Mouse (Mus musculus): Measurements from ENCODE around the gene Ttc7b. TPM values are rescaled to one million over a fixed set of nuclear protein-coding genes. Genes with fewer than 3 reads are reported as not detected.

Ttc7b gene
- polyA plus RNA-seq, 1 experiment from 2014 or later = 4.6 TPM

- H3K36me3 ChIP-seq = no peaks in the 10 kb centered on the region
- peaks cover 23% of the 10 kb centered on the region for H3K4me1 ChIP-seq
- H3K27ac ChIP-seq = peak overlapping the region; percentile 68
- under 1% methylated on average over 72 of the region's 76 CpGs for WGBS
- H3K27me3 ChIP-seq = no peaks in the 10 kb centered on the region
- no peaks in the 10 kb centered on the region for H3K9me3 ChIP-seq
- peak overlapping the region; percentile 89 for H3K4me3 ChIP-seq
- H3K9ac ChIP-seq = peak overlapping the region; percentile 90
- ATAC-seq (ENCODE audit: borderline replicate concordance, extremely low read depth, low FRiP score, low TSS enrichment) = peak; percentile 61
- H3K4me2 ChIP-seq = peak overlapping the region; percentile 78
These were observed 391 bp downstream of the Ttc7b start for GRCm38 (mm10) chr12:100520077-100520793.

GRCm38 (mm10) chr12:100519684-100520076, 946 bp downstream of the Ttc7b start:
- no peaks in the 10 kb centered on the region for H3K27me3 ChIP-seq
- H3K4me2 ChIP-seq = peak overlapping the region; percentile 78
- H3K9ac ChIP-seq = peak overlapping the region; percentile 90
- H3K4me1 ChIP-seq = peaks cover 23% of the 10 kb centered on the region
- 0 out of 2 replicates have a peak, but pooled peaks have one; percentile 5 for ATAC-seq (ENCODE audit: borderline replicate concordance, extremely low read depth, low FRiP score, low TSS enrichment)
- H3K4me3 ChIP-seq = peak overlapping the region; percentile 89
- 16% methylated on average over 7 of the region's 7 CpGs for WGBS
- peak overlapping the region; percentile 68 for H3K27ac ChIP-seq
- no peaks in the 10 kb centered on the region for H3K9me3 ChIP-seq
- H3K36me3 ChIP-seq = no peaks in the 10 kb centered on the region

GRCm38 (mm10) chr12:100517371-100517770, 3.3 kb downstream of the Ttc7b start:
- ATAC-seq (ENCODE audit: borderline replicate concordance, extremely low read depth, low FRiP score, low TSS enrichment) = no peak
- Histone ChIP-seq H3K4me1 (peaks cover 23% of the 10 kb centered on the region), H3K4me3 (no peak overlapping the region), H3K36me3 (no peaks in the 10 kb centered on the region), H3K27me3 (no peaks in the 10 kb centered on the region), H3K9me3 (no peaks in the 10 kb centered on the region), H3K27ac (no peak overlapping the region), H3K9ac (no peak overlapping the region), H3K4me2 (no peak overlapping the region)
- 83% methylated on average over 9 of the region's 9 CpGs for WGBS

GRCm38 (mm10) chr12:100516161-100516838, 4.3 kb downstream of the Ttc7b start:
- Histone ChIP-seq H3K27me3 (no peaks in the 10 kb centered on the region), H3K4me3 (no peak overlapping the region), H3K27ac (no peak overlapping the region), H3K9ac (no peak overlapping the region), H3K4me1 (peaks cover 23% of the 10 kb centered on the region), H3K36me3 (no peaks in the 10 kb centered on the region; the same call in 1 of the 2 replicates), H3K9me3 (no peaks in the 10 kb centered on the region), H3K4me2 (no peak overlapping the region)
- 96% methylated on average over 1 of the region's 1 CpGs for WGBS
- ATAC-seq (ENCODE audit: borderline replicate concordance, extremely low read depth, low FRiP score, low TSS enrichment) = no peak

- no peaks in the 10 kb centered on the region; the same call in 1 of the 2 replicates for H3K36me3 ChIP-seq
- no peak overlapping the region for H3K4me3 ChIP-seq
- no peak overlapping the region for H3K27ac ChIP-seq
- WGBS = 83% methylated on average over 4 of the region's 4 CpGs
- no peaks in the 10 kb centered on the region for H3K9me3 ChIP-seq
- no peak for ATAC-seq (ENCODE audit: borderline replicate concordance, extremely low read depth, low FRiP score, low TSS enrichment)
- H3K4me2 ChIP-seq = no peak overlapping the region
- H3K27me3 ChIP-seq = no peaks in the 10 kb centered on the region
- peaks cover 18% of the 10 kb centered on the region for H3K4me1 ChIP-seq
- H3K9ac ChIP-seq = no peak overlapping the region
These were observed 5.1 kb downstream of the Ttc7b start for GRCm38 (mm10) chr12:100515493-100515892.

GRCm38 (mm10) chr12:100514611-100515010, 6.0 kb downstream of the Ttc7b start:
- no peak overlapping the region for H3K4me3 ChIP-seq
- no peaks in the 10 kb centered on the region; the same call in 1 of the 2 replicates for H3K36me3 ChIP-seq
- H3K27ac ChIP-seq = no peak overlapping the region
- H3K4me2 ChIP-seq = no peak overlapping the region
- WGBS = 59% methylated on average over 1 of the region's 1 CpGs
- ATAC-seq (ENCODE audit: borderline replicate concordance, extremely low read depth, low FRiP score, low TSS enrichment) = no peak
- no peak overlapping the region for H3K9ac ChIP-seq
- no peaks in the 10 kb centered on the region for H3K9me3 ChIP-seq
- H3K4me1 ChIP-seq = peaks cover 14% of the 10 kb centered on the region
- no peaks in the 10 kb centered on the region for H3K27me3 ChIP-seq

GRCm38 (mm10) chr12:100513131-100513530, 7.5 kb downstream of the Ttc7b start:
- Histone ChIP-seq H3K27me3 (no peaks in the 10 kb centered on the region), H3K36me3 (no peaks in the 10 kb centered on the region; the same call in 1 of the 2 replicates), H3K4me3 (no peak overlapping the region), H3K4me2 (no peak overlapping the region), H3K9me3 (no peaks in the 10 kb centered on the region), H3K4me1 (no peaks in the 10 kb centered on the region), H3K27ac (no peak overlapping the region), H3K9ac (no peak overlapping the region)
- no peak for ATAC-seq (ENCODE audit: borderline replicate concordance, extremely low read depth, low FRiP score, low TSS enrichment)
- WGBS = 83% methylated on average over 5 of the region's 5 CpGs

- ATAC-seq (ENCODE audit: borderline replicate concordance, extremely low read depth, low FRiP score, low TSS enrichment) = no peak
- Histone ChIP-seq H3K36me3 (no peaks in the 10 kb centered on the region; the same call in 1 of the 2 replicates), H3K4me1 (no peaks in the 10 kb centered on the region), H3K9ac (no peak overlapping the region), H3K27me3 (no peaks in the 10 kb centered on the region), H3K4me2 (no peak overlapping the region), H3K27ac (no peak overlapping the region), H3K4me3 (no peak overlapping the region), H3K9me3 (no peaks in the 10 kb centered on the region)
- 70% methylated on average over 9 of the region's 9 CpGs for whole genome bisulfite sequencing
These were observed 8.0 kb downstream of the Ttc7b start for GRCm38 (mm10) chr12:100512641-100513040.

- Histone ChIP-seq H3K27me3 (no peaks in the 10 kb centered on the region), H3K36me3 (no peaks in the 10 kb centered on the region; the same call in 1 of the 2 replicates), H3K4me2 (no peak overlapping the region), H3K9ac (no peak overlapping the region), H3K9me3 (no peaks in the 10 kb centered on the region), H3K4me1 (no peaks in the 10 kb centered on the region), H3K4me3 (no peak overlapping the region), H3K27ac (no peak overlapping the region)
- 73% methylated on average over 9 of the region's 9 CpGs for WGBS
- ATAC-seq (ENCODE audit: borderline replicate concordance, extremely low read depth, low FRiP score, low TSS enrichment) = no peak
These were observed 10.9 kb downstream of the Ttc7b start for GRCm38 (mm10) chr12:100509615-100510282.

- Histone ChIP-seq H3K9me3 (no peaks in the 10 kb centered on the region), H3K9ac (no peak overlapping the region), H3K36me3 (no peaks in the 10 kb centered on the region; the same call in 1 of the 2 replicates), H3K4me1 (no peaks in the 10 kb centered on the region), H3K27ac (no peak overlapping the region), H3K27me3 (no peaks in the 10 kb centered on the region), H3K4me2 (no peak overlapping the region), H3K4me3 (no peak overlapping the region)
- ATAC-seq (ENCODE audit: borderline replicate concordance, extremely low read depth, low FRiP score, low TSS enrichment) = no peak
- WGBS = 77% methylated on average over 5 of the region's 5 CpGs
These were observed 12.0 kb downstream of the Ttc7b start for GRCm38 (mm10) chr12:100508668-100509067.

GRCm38 (mm10) chr12:100505484-100505883, 15.1 kb downstream of the Ttc7b start:
- no peak overlapping the region for H3K27ac ChIP-seq
- H3K4me3 ChIP-seq = no peak overlapping the region
- WGBS = 91% methylated on average over 1 of the region's 1 CpGs
- no peaks in the 10 kb centered on the region for H3K36me3 ChIP-seq
- H3K9ac ChIP-seq = no peak overlapping the region
- H3K27me3 ChIP-seq = no peaks in the 10 kb centered on the region
- H3K4me2 ChIP-seq = no peak overlapping the region
- no peak for ATAC-seq (ENCODE audit: borderline replicate concordance, extremely low read depth, low FRiP score, low TSS enrichment)
- no peaks in the 10 kb centered on the region for H3K9me3 ChIP-seq
- H3K4me1 ChIP-seq = no peaks in the 10 kb centered on the region

GRCm38 (mm10) chr12:100504585-100504984, 16.0 kb downstream of the Ttc7b start:
- Histone ChIP-seq H3K9me3 (no peaks in the 10 kb centered on the region), H3K36me3 (no peaks in the 10 kb centered on the region), H3K27me3 (no peaks in the 10 kb centered on the region), H3K27ac (no peak overlapping the region), H3K9ac (no peak overlapping the region), H3K4me1 (no peaks in the 10 kb centered on the region), H3K4me3 (no peak overlapping the region), H3K4me2 (no peak overlapping the region)
- 84% methylated on average over 2 of the region's 2 CpGs for WGBS
- ATAC-seq (ENCODE audit: borderline replicate concordance, extremely low read depth, low FRiP score, low TSS enrichment) = no peak
